Mouse (Mus musculus): ENCODE results near the gene Mpv17l. TPM values are rescaled to one million over a fixed set of nuclear protein-coding genes. Genes with fewer than 3 reads are reported as not detected.
"Not testable (repeated sequence)": the region's sequence is repeated elsewhere in the genome, so short reads cannot be mapped to it uniquely, and the experiment has no call there.

The Mpv17l gene
- polyA plus RNA-seq, 1 experiment from 2014 or later, result 2.5 TPM

DNA sequence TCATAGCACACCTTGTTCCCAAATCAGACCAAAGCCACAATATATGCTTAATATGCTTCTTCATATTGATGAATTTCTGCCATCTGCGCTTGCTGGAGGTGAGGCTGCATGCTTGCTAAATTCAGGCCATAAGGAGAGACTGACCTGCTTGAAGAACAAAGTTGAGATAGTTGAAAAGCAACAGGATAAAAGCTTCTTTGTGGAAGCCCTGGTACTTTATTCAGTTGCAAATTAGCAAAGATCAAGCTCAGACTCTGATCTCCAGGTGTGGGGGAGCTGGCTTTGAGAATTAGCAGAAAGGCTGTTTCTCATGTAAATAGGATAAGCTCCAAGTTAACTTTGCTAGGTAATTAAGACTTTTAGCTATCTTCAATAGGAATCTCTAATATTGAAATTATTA lies 74.1 kb downstream of the Mpv17l start:
- ATAC-seq (ENCODE audit: insufficient number of reproducible peaks, insufficient read depth, low FRiP score, low TSS enrichment, low read depth); H3K9ac ChIP-seq (replicated peaks); H3K27me3 ChIP-seq; H3K4me3 ChIP-seq (replicated peaks); H3K4me2 ChIP-seq; H3K36me3 ChIP-seq; H3K9me3 ChIP-seq; H3K27ac ChIP-seq; H3K4me1 ChIP-seq (replicated peaks): not testable (repeated sequence)
- WGBS, result 50% methylated on average over 1 of the region's 1 CpGs

DNA sequence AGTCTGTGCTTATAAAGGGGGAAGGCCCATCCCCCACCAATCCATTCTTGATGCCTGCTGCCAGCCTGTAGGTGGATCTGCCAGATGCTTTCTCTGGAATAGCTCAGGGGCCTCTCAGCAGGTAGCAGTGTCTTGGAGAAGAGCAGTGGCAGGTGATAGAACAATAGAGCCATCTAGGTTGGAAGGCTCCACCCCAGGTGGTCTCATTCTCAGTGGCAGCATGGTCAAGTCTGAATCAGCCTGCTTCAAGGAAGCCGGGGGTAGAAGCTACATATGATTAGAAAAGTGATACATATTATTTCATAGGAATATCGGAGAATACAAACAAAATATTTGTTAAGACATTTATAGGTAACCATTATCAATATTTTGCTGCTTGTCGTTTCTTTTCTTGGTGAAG lies 78.8 kb downstream of the Mpv17l start:
- H3K9ac ChIP-seq (replicated peaks); H3K4me1 ChIP-seq (replicated peaks); ATAC-seq (ENCODE audit: insufficient number of reproducible peaks, insufficient read depth, low FRiP score, low TSS enrichment, low read depth); H3K9me3 ChIP-seq; H3K27me3 ChIP-seq; H3K4me2 ChIP-seq; H3K27ac ChIP-seq; H3K4me3 ChIP-seq (replicated peaks); H3K36me3 ChIP-seq: not testable (repeated sequence)
- 80% methylated on average over 3 of the region's 3 CpGs for WGBS

DNA sequence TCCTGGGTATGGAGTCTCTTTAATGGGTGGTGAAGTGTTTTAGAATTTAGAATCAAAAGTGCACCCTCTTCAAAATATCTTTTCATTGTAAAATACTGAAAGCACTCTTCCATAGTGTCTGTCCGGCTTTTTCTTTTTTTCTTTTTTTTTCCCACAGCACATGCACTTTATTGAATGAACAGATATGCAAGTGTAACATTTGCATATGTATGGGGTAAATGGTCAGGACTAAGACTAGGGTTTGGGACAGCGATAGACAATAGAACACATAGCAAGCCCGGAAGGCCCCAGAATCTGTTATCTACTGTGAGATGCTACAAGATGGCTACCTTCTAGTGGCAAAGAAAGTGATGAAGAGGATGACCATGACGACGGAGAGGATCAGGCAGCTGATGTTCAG lies 80.2 kb downstream of the Mpv17l start:
- H3K36me3 ChIP-seq, result no peaks in the 10 kb centered on the region
- H3K4me2 ChIP-seq, result no peak overlapping the region
- H3K9me3 ChIP-seq, result no peaks in the 10 kb centered on the region
- no peak overlapping the region for H3K9ac ChIP-seq (replicated peaks)
- H3K4me1 ChIP-seq (replicated peaks), result peaks cover 6% of the 10 kb centered on the region
- no peak for ATAC-seq (ENCODE audit: insufficient number of reproducible peaks, insufficient read depth, low FRiP score, low TSS enrichment, low read depth)
- WGBS, result 90% methylated on average over 5 of the region's 5 CpGs
- no peaks in the 10 kb centered on the region for H3K27me3 ChIP-seq
- H3K27ac ChIP-seq, result no peak overlapping the region
- H3K4me3 ChIP-seq (replicated peaks), result no peak overlapping the region

DNA sequence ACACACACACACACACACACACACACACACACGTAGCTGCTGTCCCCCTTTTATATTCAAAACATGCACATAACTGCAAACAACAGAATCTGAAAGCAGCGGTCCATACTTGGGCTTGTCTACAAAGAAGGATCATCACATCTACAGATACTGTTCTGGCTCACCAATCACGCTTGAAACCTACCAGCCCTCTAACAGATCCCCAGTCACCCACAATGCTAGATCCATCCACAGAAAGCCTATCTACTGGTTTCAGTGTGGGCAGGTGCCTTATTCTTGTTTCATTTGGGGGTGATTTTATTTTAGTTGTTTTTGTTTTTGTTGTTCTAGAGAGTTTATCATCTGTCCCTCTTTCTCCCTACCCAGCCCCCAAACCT lies 83.2 kb downstream of the Mpv17l start:
- Histone ChIP-seq H3K4me3 (replicated peaks) (peak overlapping the region; percentile 58), H3K27me3 (no peaks in the 10 kb centered on the region), H3K4me2 (peak overlapping the region; percentile 80), H3K36me3 (no peaks in the 10 kb centered on the region), H3K9me3 (no peaks in the 10 kb centered on the region), H3K27ac (no peak overlapping the region), H3K9ac (replicated peaks) (peak overlapping the region; percentile 66; the same call in 1 of the 2 replicates), H3K4me1 (replicated peaks) (peaks cover 6% of the 10 kb centered on the region)
- peak; percentile 52; the same call in 1 of the 2 replicates for ATAC-seq (ENCODE audit: insufficient number of reproducible peaks, insufficient read depth, low FRiP score, low TSS enrichment, low read depth)
- WGBS, result 62% methylated on average over 3 of the region's 3 CpGs

DNA sequence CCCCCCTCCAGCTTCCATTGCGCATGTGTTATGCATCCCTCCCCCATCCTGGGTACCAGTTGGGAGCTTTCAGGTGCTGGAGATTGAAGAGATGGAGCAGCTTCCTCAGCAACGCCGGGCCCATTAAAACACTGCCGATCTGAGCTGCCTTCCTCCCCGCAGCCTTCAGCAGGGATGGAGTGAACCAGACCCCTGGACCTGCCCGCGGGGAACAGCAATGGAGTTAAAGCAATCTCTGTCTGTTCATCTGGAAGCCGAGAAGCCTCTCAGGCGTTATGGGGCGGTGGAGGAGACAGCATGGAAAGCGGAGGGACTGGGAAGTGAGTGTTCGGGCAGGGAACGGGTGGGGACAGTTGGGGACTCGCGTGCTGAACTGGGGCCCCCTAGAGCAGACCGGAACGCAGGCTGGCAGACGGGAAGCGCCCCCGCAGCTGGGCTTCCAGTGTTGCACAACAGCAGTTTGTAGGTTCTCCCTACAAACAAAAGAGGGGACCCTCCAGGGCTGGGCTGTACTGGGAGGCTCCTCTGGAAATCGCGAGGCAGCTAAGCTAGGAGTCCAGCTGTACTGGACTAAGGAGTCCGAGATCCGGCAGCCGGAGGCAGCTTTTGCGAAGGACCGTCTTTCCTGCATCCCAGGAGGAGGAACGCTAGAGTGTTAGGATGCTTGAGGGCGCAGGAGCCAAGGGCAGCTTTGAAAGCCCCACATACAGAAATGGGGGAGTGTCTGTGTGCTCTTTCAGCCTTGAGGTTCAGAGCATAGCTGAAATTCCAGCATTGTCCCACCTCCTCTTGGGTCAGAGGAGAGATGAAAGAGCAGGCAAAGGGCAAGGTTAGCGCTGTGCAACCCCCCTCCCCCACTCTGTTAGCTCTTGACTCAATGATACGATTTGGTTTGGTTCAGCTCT lies 83.9 kb downstream of the Mpv17l start, which contains the start of the genes 2900011O08Rik and Ifitm7:
TSS of gene 2900011O08Rik (plus strand) at position 31 of the 905 bp plus-strand sequence.
TSS of gene Ifitm7 (minus strand) at position 315 of the 905 bp plus-strand sequence.
- Histone ChIP-seq H3K27ac (peak within 1 kb of the TSS; percentile 64; the same call in 1 of the 2 replicates), H3K36me3 (no peaks in the 10 kb centered on the region), H3K4me1 (replicated peaks) (peaks cover 6% of the 10 kb centered on the region), H3K27me3 (no peaks in the 10 kb centered on the region), H3K4me2 (peak within 1 kb of the TSS; percentile 80), H3K9me3 (no peaks in the 10 kb centered on the region), H3K9ac (replicated peaks) (peak within 1 kb of the TSS; percentile 66), H3K4me3 (replicated peaks) (peak within 1 kb of the TSS; percentile 58)
- peak; percentile 75 for ATAC-seq (ENCODE audit: insufficient number of reproducible peaks, insufficient read depth, low FRiP score, low TSS enrichment, low read depth)
- under 1% methylated on average over 31 of the region's 31 CpGs for WGBS

DNA sequence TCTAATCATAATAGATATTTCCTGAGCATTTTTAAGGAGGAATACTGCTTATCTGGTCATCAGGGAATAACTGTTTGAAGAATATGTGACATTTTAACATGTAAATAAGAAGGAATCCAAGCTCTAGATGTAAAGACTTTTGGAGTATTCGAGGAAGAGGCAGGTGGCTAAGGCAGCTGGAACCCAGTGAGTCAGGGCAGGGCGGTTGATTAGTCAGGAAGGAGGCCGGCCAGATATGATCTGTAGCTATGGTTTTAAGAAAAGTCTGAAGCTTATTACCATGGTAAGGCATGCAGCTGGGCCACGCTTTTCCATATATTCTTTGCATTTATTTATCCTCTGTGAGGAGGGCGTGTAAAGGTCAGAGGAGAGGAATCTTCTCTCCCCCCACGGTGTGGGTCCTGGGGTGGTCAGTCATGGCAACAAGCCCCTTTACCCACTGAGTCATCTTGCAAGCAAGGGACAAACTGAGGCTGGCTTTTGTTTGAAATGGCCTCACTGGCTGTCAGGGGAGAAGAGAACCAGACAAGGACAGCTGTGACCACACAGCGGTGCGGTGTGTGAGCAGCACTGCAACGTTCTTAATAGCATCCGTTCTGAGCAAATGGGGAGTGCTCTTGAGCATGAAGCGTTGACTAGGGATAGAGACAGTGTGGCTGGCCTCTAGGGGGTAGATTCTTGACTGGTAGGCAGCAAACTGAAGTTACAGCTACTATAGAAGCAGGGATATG lies 89.7 kb downstream of the Mpv17l start:
- H3K27ac ChIP-seq, result no peak overlapping the region
- H3K4me1 ChIP-seq (replicated peaks), result no peaks in the 10 kb centered on the region
- H3K4me3 ChIP-seq (replicated peaks), result no peak overlapping the region
- ATAC-seq (ENCODE audit: insufficient number of reproducible peaks, insufficient read depth, low FRiP score, low TSS enrichment, low read depth), result no peak
- H3K4me2 ChIP-seq, result no peak overlapping the region
- no peaks in the 10 kb centered on the region for H3K36me3 ChIP-seq
- no peaks in the 10 kb centered on the region for H3K27me3 ChIP-seq
- H3K9me3 ChIP-seq, result no peaks in the 10 kb centered on the region
- 85% methylated on average over 11 of the region's 11 CpGs for WGBS
- no peak overlapping the region for H3K9ac ChIP-seq (replicated peaks)

DNA sequence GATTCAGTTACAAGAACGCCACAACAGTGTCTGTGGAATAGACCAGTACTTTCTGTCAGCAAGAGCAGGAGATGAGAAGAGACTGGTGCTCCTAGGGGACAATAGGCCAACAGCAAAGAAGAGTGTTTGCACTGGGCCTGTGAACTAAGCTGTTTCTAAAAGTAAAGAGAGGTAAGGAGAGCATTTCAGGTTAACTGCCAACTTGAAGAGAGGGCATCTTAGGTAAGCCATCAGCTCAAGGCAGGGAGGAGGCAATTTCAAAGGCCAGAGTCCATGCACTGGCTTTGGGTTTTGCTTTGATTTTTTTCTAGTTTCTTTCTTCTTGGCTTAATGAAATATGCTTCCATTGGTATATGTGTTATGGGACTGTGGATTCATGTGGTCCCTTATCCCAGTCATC lies 91.1 kb downstream of the Mpv17l start:
- 84% methylated on average over 1 of the region's 1 CpGs for WGBS

DNA sequence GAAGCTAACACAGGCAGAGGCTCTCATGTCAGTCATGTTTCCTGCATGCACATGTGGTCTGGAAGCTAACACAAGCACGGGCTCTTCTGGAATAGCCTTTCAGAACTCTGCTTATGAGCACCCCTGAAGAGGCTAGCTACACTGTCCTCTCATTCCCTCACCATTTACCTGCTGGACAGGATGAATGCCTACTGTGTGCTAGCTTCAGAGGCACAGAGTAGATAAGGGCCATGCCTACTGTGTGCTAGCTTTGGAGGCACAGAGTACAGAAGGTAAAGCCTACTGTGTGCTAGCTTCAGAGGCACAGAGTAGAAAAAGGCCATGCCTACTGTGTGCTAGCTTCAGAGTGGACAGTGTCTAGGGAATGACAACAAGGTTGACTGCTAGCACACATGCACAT lies 91.5 kb downstream of the Mpv17l start:
- ATAC-seq (ENCODE audit: insufficient number of reproducible peaks, insufficient read depth, low FRiP score, low TSS enrichment, low read depth), result no peak
- Histone ChIP-seq H3K9me3 (no peaks in the 10 kb centered on the region), H3K27me3 (no peaks in the 10 kb centered on the region), H3K4me1 (replicated peaks) (no peaks in the 10 kb centered on the region), H3K36me3 (no peaks in the 10 kb centered on the region), H3K9ac (replicated peaks) (no peak overlapping the region), H3K27ac (no peak overlapping the region), H3K4me3 (replicated peaks) (no peak overlapping the region), H3K4me2 (no peak overlapping the region)
- 77% methylated on average over 1 of the region's 1 CpGs for WGBS

More for the DNA sequence above, 91.1 kb downstream of the Mpv17l start:
- Histone ChIP-seq H3K27me3 (no peaks in the 10 kb centered on the region), H3K27ac (no peak overlapping the region), H3K4me1 (replicated peaks) (no peaks in the 10 kb centered on the region), H3K4me2 (no peak overlapping the region), H3K9me3 (no peaks in the 10 kb centered on the region), H3K9ac (replicated peaks) (no peak overlapping the region), H3K36me3 (no peaks in the 10 kb centered on the region), H3K4me3 (replicated peaks) (no peak overlapping the region)
- no peak for ATAC-seq (ENCODE audit: insufficient number of reproducible peaks, insufficient read depth, low FRiP score, low TSS enrichment, low read depth)

Other genes starting within 250 kb of the Mpv17l start
- 41.4 and 44.8 TPM in 2 replicates for gene Parn, start 235.0 kb upstream of the Mpv17l start, polyA plus RNA-seq (2016; fragmentation: Nextera tagmentation; extraction: Ambion mirVana)
- 44.5 and 46.4 TPM in 2 replicates for gene Bfar, start 231.3 kb upstream of the Mpv17l start, polyA plus RNA-seq (2016; fragmentation: Nextera tagmentation; extraction: Ambion mirVana)
- 7.3 and 8.5 TPM in 2 replicates for gene 3110001I22Rik, start 231.2 kb upstream of the Mpv17l start, polyA plus RNA-seq (2016; fragmentation: Nextera tagmentation; extraction: Ambion mirVana)
- not detected in 2 replicates for gene Pla2g10, start 172.2 kb upstream of the Mpv17l start, polyA plus RNA-seq (2016; fragmentation: Nextera tagmentation; extraction: Ambion mirVana)
- gene Rrn3, start 122.5 kb upstream of the Mpv17l start, polyA plus RNA-seq (2016; fragmentation: Nextera tagmentation; extraction: Ambion mirVana), result 75.8 and 82.8 TPM in 2 replicates
- 183 and 184 TPM in 2 replicates for gene Ntan1, start 84.3 kb upstream of the Mpv17l start, polyA plus RNA-seq (2016; fragmentation: Nextera tagmentation; extraction: Ambion mirVana)
- gene Pdxdc1, start within 50 bp of the Mpv17l start, polyA plus RNA-seq (2016; fragmentation: Nextera tagmentation; extraction: Ambion mirVana), result 97.9 and 100 TPM in 2 replicates
- gene 2900011O08Rik, start 83.4 kb downstream of the Mpv17l start, polyA plus RNA-seq (2016; fragmentation: Nextera tagmentation; extraction: Ambion mirVana), result 8.4 TPM in 2 replicates
- gene Ifitm7, start 83.7 kb downstream of the Mpv17l start, polyA plus RNA-seq (2016; fragmentation: Nextera tagmentation; extraction: Ambion mirVana), result 0.29 and 0.75 TPM in 2 replicates

Data from limb, embryonic 12.5 days (tissue).